Mouse (Mus musculus) G1E (cell line): ENCODE results near the gene Mettl6. TPM values are rescaled to one million over a fixed set of nuclear protein-coding genes. Genes with fewer than 3 reads are reported as not detected.
"Not testable (repeated sequence)": the region's sequence is repeated elsewhere in the genome, so short reads cannot be mapped to it uniquely, and the experiment has no call there.

Source experiments
- ATAC-seq: 2 replicates; pipeline ENCODE4 v1.8.0; 2016; ENCODE audit warnings: mild to moderate bottlenecking; ENCODE audit not compliant: insufficient number of reproducible peaks, poor library complexity, low FRiP score, severe bottlenecking; ENCODE audit errors: extremely low read depth
- DNase-seq: peaks from one replicate; pipeline ENCODE4 v3.0.0; 2012; ENCODE audit warnings: low spot score
- H3K27me3 ChIP-seq: 2 replicates; pipeline ENCODE4 v1.6.1; 2012; ENCODE audit warnings: mild to moderate bottlenecking, low read length, inconsistent platforms; ENCODE audit not compliant: insufficient read depth
- H3K36me3 ChIP-seq: replicated peaks from 2 replicates; pipeline ENCODE3; 2012; ENCODE audit warnings: mild to moderate bottlenecking, inconsistent platforms
- H3K4me1 ChIP-seq: 2 replicates; pipeline ENCODE4 v1.6.1; 2012; ENCODE audit warnings: low read depth, low read length, inconsistent platforms, mixed read lengths; ENCODE audit not compliant: insufficient read depth
- H3K4me3 ChIP-seq: 2 replicates; pipeline ENCODE4 v1.5.1; 2012; ENCODE audit warnings: low read depth, mild to moderate bottlenecking, inconsistent platforms, low read length, moderate library complexity, mixed read lengths
- H3K9me3 ChIP-seq: replicated peaks from 2 replicates; pipeline ENCODE4 v1.6.1; 2012; ENCODE audit warnings: inconsistent platforms
- CTCF ChIP-seq: IDR thresholded peaks from 2 replicates; pipeline ENCODE4 v1.5.1; 2012; ENCODE audit warnings: low read depth, low read length, inconsistent platforms, mixed read lengths
- GATA1 ChIP-seq: IDR thresholded peaks from 2 replicates; pipeline ENCODE4 v1.6.1; 2012; ENCODE audit warnings: borderline replicate concordance, low read length, inconsistent platforms, mixed read lengths
- GATA2 ChIP-seq: IDR thresholded peaks from 2 replicates; pipeline ENCODE4 v1.6.1; 2012; ENCODE audit warnings: low read depth, low read length, inconsistent platforms, borderline replicate concordance
- POLR2AphosphoS5 ChIP-seq: IDR thresholded peaks from 2 replicates; pipeline ENCODE4 v1.6.1; 2012; ENCODE audit warnings: low read depth, low read length, inconsistent platforms; ENCODE audit not compliant: insufficient replicate concordance
- TAL1 ChIP-seq: conservative IDR thresholded peaks from 2 replicates; pipeline ENCODE4 v1.6.1; 2012; ENCODE audit warnings: low read depth, low read length, inconsistent platforms, mixed read lengths
- polyA plus RNA-seq: library from polyadenylated mRNA; stranded (reverse); fragments of >175 nt; gene quantifications from 2 replicates; pipeline ENCODE4 v1.2.3, GENCODE M21; 2012
- total RNA-seq, 2 experiments: library from RNA; stranded (forward) in 1 of 2; stranded (reverse) in 1 of 2; fragments of 200-1000 nt in 1 of 2; fragments of >200 nt in 1 of 2; fragmentation: Nextera tagmentation in 1 of 2; gene quantifications; 2 replicates each; pipeline ENCODE4 v1.2.3; 2014 to 2017

Gene Mettl6
- total and polyA plus RNA-seq, 3 experiments = 3.1 to 76.5 (median 57.2) TPM

DNA sequence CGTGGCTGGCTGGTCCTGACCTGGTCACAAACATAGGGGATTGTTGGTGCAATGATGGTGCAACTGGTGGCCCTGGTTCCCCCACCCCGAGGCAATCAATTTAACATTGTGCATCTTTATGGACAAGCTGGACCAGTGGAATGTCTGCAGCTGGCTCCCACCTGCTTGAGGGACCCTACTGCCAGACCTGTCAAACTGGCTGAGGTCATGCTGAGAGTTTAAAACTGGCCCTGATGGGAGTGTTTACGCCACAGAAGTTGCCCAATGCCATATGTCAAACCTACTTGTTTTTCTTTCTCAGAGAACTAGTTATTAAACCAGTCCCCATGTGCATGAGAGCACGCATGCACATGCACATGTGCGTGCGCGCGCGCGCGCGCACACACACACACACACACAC lies 36.8 kb downstream of the Mettl6 start:
- DNase-seq (no peak), ATAC-seq (no peak)
- Histone ChIP-seq H3K36me3 (no peaks in the 10 kb centered on the region), H3K4me1 (peaks cover 3% of the 10 kb centered on the region), H3K9me3 (no peaks in the 10 kb centered on the region), H3K27me3 (peaks cover 21% of the 10 kb centered on the region), H3K4me3 (no peak overlapping the region)
- TF ChIP-seq CTCF = no peak
- TF ChIP-seq POLR2AphosphoS5 = no peak
- TF ChIP-seq GATA1 = no peak

DNA sequence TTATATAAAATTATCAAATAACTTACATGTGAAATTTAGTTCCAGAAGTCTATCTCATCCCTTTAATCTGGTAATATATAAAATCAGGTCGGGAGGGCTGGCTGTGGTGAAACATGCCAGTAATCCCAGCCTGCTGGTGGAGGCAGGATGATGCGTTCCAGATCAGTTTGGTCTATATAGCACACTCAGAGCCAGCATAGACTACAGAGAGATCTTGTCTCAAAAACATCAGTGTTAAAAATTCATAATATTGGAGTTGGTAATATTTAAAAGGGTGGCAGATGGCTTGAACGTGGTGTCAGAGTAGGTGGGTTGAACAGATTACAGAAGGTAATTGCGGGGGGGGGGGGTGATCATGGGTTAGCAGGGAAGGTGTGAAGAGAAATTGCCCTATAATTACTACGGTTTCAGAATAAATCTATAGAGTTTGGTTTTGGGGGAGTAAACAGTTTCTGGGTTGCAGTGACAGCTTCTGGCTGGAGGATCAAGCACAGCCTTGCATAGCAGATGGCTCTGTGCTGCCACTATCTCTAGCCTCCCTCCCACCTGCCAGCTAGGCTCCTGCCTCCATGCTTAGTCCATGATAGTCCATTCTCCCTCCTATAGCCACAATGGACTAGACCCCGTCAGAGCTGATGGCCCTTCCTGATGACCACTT lies 38.6 kb downstream of the Mettl6 start:
- Histone ChIP-seq H3K27me3 (peaks cover 20% of the 10 kb centered on the region), H3K36me3 (no peaks in the 10 kb centered on the region), H3K9me3 (no peaks in the 10 kb centered on the region), H3K4me3 (no peak overlapping the region), H3K4me1 (peaks cover 3% of the 10 kb centered on the region)
- ATAC-seq (no peak), DNase-seq (no peak)
- TF ChIP-seq GATA1 (no peak), CTCF (no peak), TAL1 (no peak), POLR2AphosphoS5 (no peak), GATA2 (no peak)

DNA sequence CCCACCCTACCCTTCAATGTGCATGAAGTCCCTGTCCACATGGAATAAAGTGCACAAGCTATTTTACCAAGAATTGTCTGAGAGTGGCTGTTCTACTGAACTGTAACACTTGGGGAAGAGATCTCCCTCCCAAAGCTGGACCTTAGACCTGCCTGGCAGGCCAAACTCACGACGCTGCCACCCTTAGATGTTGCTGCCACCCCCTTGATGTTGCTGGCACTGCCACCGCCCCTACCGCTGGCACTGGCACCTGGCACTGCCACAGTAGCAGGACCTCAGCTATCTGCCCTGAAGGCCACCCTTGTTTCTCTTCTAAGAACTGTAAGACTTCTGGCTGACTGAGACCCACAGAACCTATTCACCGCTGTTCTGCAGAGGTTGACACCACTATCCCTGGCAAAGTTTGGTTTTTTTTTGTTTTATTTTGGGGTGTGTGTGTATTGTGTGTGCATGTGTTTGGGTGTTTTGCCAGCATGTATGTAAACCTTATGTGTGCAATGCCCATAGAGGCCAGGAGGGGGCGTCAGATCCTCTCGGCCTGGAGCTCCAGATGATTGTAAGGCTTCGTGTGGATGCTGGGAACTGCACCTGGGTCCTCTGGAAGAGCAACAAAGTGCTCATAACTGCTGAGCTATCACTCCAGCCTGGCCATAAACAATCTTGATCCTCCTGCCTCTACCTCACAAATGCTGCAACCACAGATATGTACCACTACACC lies 39.8 kb downstream of the Mettl6 start:
- H3K4me3 ChIP-seq = no peak overlapping the region
- ATAC-seq = no peak

DNA sequence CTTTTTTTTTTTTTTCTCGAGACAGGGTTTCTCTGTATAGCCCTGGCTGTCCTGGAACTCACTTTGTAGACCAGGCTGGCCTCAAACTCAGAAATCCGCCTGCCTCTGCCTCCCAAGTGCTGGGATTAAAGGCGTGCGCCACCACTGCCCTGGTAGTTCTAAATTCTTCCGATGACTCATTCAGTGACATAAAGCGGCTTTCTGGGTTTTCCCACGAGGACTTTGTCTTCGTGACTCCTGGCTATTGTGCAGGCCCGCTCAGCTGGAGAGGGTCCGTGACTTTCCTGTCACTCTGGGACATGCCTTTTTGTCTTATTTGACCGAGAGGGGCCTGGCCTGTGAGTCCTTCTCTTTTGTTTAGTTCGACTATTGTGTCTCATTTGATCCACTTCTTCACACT lies 40.9 kb downstream of the Mettl6 start:
- not testable (repeated sequence) for DNase-seq, H3K4me1 ChIP-seq, H3K4me3 ChIP-seq, H3K9me3 ChIP-seq, ATAC-seq, H3K36me3 ChIP-seq
- H3K27me3 ChIP-seq = peaks cover 25% of the 10 kb centered on the region

More for the DNA sequence above, 39.8 kb downstream of the Mettl6 start:
- no peaks in the 10 kb centered on the region for H3K36me3 ChIP-seq
- peaks cover 3% of the 10 kb centered on the region for H3K4me1 ChIP-seq
- TF ChIP-seq CTCF = peak; percentile 31; the same call in 1 of the 2 replicates
- TF ChIP-seq POLR2AphosphoS5 = no peak
- no peak for DNase-seq
- peaks cover 25% of the 10 kb centered on the region for H3K27me3 ChIP-seq
- H3K9me3 ChIP-seq = no peaks in the 10 kb centered on the region

DNA sequence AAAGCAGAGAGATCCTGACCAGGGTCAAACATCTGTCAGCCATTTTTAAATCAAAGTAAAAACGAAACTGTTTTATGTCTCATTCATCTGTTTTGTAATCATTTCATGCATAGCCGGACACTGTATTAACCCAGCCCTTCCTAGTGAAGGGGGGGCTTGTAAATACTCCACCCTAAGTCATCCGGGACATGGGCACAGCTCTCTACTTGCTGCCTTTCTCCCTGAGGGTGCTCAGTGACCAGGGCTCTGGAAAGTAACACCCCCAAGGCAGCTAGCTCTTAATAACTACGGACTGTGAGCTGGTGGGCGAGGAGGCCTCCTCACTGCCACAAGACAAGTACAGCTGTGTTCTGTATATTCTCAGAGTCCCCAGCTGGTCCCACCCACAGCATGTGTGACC lies 45.8 kb downstream of the Mettl6 start:
- Histone ChIP-seq H3K36me3 (no peaks in the 10 kb centered on the region), H3K4me1 (no peaks in the 10 kb centered on the region), H3K4me3 (no peak overlapping the region), H3K9me3 (no peaks in the 10 kb centered on the region), H3K27me3 (peaks cover 11% of the 10 kb centered on the region)
- no peak for ATAC-seq
- TF ChIP-seq CTCF = no peak
- no peak for TF ChIP-seq POLR2AphosphoS5
- no peak for TF ChIP-seq TAL1
- TF ChIP-seq GATA1 = no peak
- TF ChIP-seq GATA2 = no peak
- no peak for DNase-seq

DNA sequence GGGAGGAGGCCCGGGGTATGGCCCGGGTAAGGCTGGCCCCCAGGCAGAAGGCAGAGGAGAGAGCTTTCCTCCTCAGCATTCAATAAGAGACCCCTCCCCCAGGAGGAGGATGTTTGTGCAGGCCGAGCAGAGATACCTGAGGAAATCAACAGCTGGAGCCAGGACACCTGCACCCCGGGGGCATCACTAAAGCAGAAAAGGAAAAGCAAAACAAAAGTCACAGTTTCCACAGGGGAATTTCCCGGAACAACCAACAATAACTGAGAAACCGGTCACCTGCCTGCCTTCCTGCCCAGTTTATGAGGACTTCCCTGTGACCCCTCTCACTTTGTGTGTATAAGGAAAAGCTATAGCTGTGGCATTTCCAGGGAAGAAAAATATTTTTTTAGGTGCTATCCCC lies 51.2 kb downstream of the Mettl6 start:
- ATAC-seq (no peak), DNase-seq (no peak)
- peaks cover 19% of the 10 kb centered on the region for H3K27me3 ChIP-seq
- H3K9me3 ChIP-seq = no peaks in the 10 kb centered on the region
- H3K4me1 ChIP-seq = peaks cover 4% of the 10 kb centered on the region; the same call in 1 of the 2 replicates
- TF ChIP-seq GATA1 (no peak), TAL1 (no peak), GATA2 (no peak), POLR2AphosphoS5 (no peak), CTCF (no peak)
- H3K36me3 ChIP-seq = no peaks in the 10 kb centered on the region
- no peak overlapping the region for H3K4me3 ChIP-seq
